Mouse (Mus musculus) megakaryocyte, adult 5-6 weeks (primary cell): ENCODE measurements around the gene Soga1. TPM values are rescaled to one million over a fixed set of nuclear protein-coding genes. Genes with fewer than 3 reads are reported as not detected.
A peak's percentile ranks its signal among the peaks of the same experiment; 100 is the strongest.

ENCODE experiments used
- ATAC-seq: 2 replicates; pipeline ENCODE4 v1.8.0; 2016; ENCODE audit warnings: mild to moderate bottlenecking, inconsistent platforms; ENCODE audit not compliant: poor library complexity, severe bottlenecking
- total RNA-seq, 2 experiments: library from RNA; stranded (forward) in 1 of 2; stranded (reverse) in 1 of 2; fragments of 153-499, 151-499 nt in 1 of 2; fragments of 221-1000, 200-1000 nt in 1 of 2; gene quantifications; 2 replicates each; pipeline versions ENCODE4 v1.2.3 to v1.2.4; 2015 to 2017

Soga1 gene
- total RNA-seq, 2 experiments from 2014 or later, result 1.1 to 1.7 TPM

DNA sequence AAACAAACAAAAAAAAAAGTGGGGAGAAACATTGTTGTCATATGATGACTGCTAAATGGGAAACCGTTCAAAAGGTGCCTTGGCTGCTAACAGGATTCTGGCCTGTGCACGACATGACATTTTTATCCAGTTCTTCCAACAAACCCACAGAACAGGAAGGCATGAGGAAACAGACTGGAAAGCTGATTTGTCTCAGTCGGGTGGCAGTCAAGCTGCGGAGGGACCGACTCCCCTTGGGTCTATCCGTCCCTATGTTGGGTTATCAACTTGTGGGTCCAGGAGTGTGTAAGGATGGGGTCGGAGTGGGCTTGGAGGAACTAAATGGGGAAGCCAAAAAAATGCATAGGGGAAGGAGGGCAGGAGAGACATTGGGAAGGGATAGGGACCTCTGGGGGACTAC is 37.6 kb downstream of the Soga1 start:
- no peak for ATAC-seq

DNA sequence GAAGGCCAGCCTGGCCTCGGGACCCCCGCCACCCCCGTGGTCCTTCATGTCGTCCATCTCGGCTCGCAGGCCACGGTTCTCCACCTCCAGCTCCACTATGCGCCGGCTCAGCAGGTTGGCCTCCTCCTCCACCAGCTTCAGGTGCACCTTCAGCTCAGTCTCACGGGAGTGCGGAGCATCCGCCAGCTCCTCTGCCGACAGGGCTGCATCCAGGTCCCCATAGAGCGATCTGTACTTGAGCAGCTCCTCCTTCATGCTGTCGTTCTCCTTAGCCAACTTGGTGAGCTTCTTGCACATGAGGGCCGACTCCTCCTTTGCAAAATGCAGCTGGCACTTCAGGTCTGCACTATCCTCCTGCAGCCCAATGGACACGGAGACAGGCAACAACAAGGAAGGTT is 38.4 kb downstream of the Soga1 start:
- no peak for ATAC-seq

- ATAC-seq, result no peak
Observed at GRCm38 (mm10) chr2:157039900-157040648, 39.0 kb downstream of the Soga1 start.

GRCm38 (mm10) chr2:157037303-157037702 is 41.8 kb downstream of the Soga1 start:
- ATAC-seq, result peak; percentile 40

DNA sequence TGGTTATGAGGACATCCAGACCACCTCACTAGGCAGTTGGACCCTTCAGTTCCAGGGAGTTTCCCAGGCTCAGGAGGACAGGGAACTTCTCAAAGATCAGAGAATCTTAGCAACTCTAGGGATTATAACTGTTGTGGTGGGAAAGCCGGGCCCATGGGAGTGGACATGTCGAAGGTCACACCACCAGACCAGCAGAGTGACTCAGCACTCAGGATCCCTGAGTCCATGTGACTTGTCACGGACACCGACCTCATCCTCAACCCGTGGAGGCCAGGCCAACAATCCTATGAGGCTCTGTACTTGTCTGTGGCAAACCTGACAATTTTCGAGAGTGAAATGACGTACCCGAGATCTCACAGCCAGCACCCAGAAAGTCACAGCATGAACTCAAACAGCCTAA is 42.7 kb downstream of the Soga1 start:
- ATAC-seq, result no peak

- ATAC-seq, result no peak
Observed at GRCm38 (mm10) chr2:157035371-157035770, 43.7 kb downstream of the Soga1 start.

GRCm38 (mm10) chr2:157030804-157031203 is 48.2 kb downstream of the Soga1 start:
- ATAC-seq, result peak; percentile 89

DNA sequence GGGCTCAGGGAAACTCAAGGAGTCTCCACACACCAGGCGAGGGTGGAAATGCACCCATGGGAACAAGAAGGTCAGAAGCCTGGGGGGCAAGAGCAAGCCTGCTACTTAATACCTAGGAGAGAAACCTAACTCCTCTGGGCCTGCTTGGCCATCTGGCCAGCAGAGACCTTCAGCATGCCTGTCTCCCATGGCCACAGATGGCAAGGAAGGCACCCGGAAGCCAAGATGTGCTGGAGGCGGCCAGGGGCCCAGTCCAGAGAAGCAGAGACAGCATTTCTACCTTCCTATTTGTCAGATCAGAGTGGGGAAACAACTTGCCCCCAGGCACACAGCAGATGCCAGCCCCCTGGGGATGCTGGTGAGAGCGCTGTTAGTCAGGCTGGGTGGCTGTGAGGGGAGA is 50.8 kb downstream of the Soga1 start:
- no peak for ATAC-seq

- ATAC-seq, result peak; percentile 38; the same call in 1 of the 2 replicates
Observed at GRCm38 (mm10) chr2:157027106-157028008, 51.7 kb downstream of the Soga1 start.

DNA sequence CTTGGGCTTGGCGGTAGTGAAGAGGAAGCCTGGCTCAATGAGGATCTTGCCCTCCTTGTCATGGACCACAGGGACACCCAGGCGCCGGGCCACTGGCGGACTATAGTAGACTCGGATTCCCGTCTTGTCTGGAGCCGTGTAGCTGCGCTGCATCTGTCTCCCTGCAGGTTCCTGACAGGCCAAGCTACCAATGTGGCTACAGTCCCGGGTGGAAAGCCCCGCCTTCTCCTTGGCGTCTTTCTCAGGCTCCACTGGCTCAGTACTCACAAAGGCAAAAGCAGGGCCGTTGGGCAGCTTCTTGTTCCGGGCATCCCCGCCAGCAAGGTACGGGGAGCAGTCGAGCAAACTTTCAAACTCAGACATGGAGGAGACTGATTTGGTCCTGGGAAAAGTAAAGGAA is 57.9 kb downstream of the Soga1 start:
- ATAC-seq, result no peak

- no peak for ATAC-seq
Observed at GRCm38 (mm10) chr2:157019228-157019627, 59.8 kb downstream of the Soga1 start.

DNA sequence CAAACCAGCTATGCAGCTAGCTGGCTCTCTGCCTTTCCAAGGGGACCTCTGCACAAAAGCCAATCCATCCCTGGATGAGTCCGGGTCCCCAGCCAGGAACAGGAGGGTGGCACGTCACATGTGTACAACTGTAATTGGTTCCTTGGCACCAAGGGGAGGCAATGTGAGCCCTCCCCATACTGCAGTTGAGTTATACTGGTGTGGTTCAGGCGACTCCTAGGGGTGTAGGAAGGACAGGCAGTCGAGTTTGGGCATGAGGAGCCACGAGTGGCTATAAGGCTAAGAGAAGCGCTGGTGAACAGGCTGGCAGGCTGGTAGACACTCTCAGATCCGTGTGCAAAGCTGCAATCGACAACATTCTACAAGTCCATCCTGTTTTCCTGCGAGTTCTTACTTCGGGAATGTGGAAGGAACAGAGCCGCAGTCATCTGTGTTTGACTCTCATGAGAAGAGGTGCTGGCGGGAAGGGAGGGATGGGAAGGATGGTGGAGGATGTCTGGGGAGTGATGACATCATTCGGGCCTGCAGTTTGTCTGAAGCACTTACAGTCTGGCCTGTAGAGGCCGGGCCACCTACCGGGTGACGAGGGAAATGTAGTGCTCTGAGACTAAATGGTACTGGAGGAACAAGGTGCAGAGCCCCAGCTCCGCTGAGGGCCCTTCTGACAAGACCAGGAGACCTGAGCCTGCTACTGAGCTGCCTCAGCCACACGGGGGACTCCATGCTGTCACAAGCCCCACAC is 62.4 kb downstream of the Soga1 start:
- no peak for ATAC-seq

GRCm38 (mm10) chr2:157012341-157012740 is 66.7 kb downstream of the Soga1 start:
- ATAC-seq, result no peak

GRCm38 (mm10) chr2:157010634-157011310 is 68.3 kb downstream of the Soga1 start:
- peak; percentile 45 for ATAC-seq

DNA sequence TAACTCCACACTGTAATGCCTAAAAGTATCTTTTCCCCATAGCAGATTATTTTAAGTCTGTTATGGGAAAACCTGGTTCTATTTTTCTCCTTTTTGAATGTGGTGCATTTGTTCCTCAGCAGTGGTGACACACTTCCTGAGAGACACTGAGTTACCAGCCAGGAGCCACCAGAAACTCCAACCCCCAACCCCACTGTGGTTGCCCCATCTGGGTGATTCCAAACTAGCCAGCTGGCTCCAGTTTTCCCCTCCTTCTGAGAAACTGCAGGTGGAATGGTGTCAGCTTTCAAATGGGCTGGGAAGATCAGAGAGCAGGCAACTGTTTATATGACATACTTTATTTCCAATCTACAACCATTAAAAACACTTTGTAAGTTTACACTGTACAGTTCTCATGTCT is 68.9 kb downstream of the Soga1 start:
- no peak for ATAC-seq

DNA sequence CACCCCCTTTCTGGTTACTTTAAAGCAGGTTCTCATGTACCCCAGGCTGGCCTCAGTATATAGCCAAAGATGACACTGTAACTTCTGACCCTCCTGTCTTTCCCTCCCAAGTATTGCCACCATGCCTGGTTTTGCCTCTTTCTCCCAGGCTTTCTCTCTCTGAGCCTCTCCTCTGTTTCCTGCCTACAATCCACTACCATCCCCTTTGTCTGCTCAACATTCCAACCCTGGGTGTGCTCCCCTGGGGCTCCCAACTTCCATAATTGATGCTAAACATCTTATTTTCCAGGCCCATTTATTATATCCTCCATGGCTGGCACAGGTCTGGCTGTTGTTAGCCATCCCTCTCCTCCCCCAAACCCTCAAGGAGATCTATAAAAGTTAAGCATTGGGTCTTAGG is 70.5 kb downstream of the Soga1 start:
- ATAC-seq, result no peak

GRCm38 (mm10) chr2:157007234-157007596 is 71.8 kb downstream of the Soga1 start:
- ATAC-seq, result peak; percentile 0; the same call in 1 of the 2 replicates

- peak; percentile 86 for ATAC-seq
Observed at GRCm38 (mm10) chr2:157006511-157007233, 72.4 kb downstream of the Soga1 start, which contains the start of gene Dsn1. Gene Dsn1, minus strand, starts transcription at chr2:157007154.

DNA sequence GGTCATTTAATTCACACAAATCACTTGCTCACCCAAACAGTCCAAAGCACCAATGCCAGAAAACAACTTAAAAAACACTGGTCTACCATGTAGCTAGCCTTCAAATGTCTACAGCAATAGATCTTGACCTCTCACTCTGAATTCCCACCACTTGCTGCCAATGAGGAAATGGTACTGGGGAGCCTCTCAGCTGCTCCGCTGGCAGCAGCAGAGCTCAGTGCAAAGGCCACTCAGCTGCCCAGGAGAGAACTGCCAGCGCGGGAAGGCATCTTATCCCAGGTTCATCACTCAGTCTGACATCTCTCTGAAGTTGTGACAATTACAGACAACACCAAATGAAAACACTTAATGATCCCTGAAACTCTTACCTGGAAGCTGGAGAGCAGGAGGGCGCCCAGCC is 76.7 kb downstream of the Soga1 start:
- ATAC-seq, result no peak

- ATAC-seq, result no peak
Observed at GRCm38 (mm10) chr2:156998263-156998662, 80.8 kb downstream of the Soga1 start.
